Mouse (Mus musculus) liver, embryonic 16.5 days (tissue): ENCODE data around the gene Fbln2. TPM values are rescaled to one million over a fixed set of nuclear protein-coding genes. Genes with fewer than 3 reads are reported as not detected.

ENCODE experiments used
- ATAC-seq: fragments of 200-750 bp; cut with Nextera tagmentation; 2 replicates; pipeline ENCODE4 v1.8.0; 2017; ENCODE audit warnings: low read depth, mild to moderate bottlenecking, moderate number of reproducible peaks, moderate library complexity
- H3K27ac ChIP-seq: fragments of 300-500 bp; sonication (generic); 2 replicates; pipeline ENCODE4 v1.5.1; 2014; ENCODE audit warnings: mild to moderate bottlenecking, low read length
- H3K27me3 ChIP-seq: fragments of 300-500 bp; sonication (generic); 2 replicates; pipeline ENCODE4 v1.6.1; 2014; ENCODE audit warnings: low read depth, low read length, mixed read lengths; ENCODE audit not compliant: control insufficient read depth, insufficient read depth
- H3K36me3 ChIP-seq: fragments of 300-500 bp; sonication (generic); 2 replicates; pipeline ENCODE4 v1.6.1; 2014; ENCODE audit warnings: mild to moderate bottlenecking; ENCODE audit not compliant: control insufficient read depth, insufficient read depth
- H3K4me1 ChIP-seq: fragments of 300-500 bp; sonication (generic); 2 replicates; pipeline ENCODE4 v1.6.1; 2014; ENCODE audit warnings: low read depth, low read length, mixed read lengths; ENCODE audit not compliant: control insufficient read depth
- H3K4me2 ChIP-seq: fragments of 300-500 bp; sonication (generic); 2 replicates; pipeline ENCODE4 v1.6.1; 2014; ENCODE audit warnings: low read depth, low read length, mixed read lengths
- H3K4me3 ChIP-seq: fragments of 300-500 bp; sonication (generic); 2 replicates; pipeline ENCODE4 v1.5.1; 2014; ENCODE audit warnings: low read depth, mild to moderate bottlenecking, low read length
- H3K9ac ChIP-seq: fragments of 300-500 bp; sonication (generic); 2 replicates; pipeline ENCODE4 v1.6.1; 2014; ENCODE audit warnings: low read depth, low read length
- H3K9me3 ChIP-seq: fragments of 300-500 bp; sonication (generic); replicated peaks from 2 replicates; pipeline ENCODE4 v1.6.1; 2016; ENCODE audit warnings: low read length; ENCODE audit not compliant: control insufficient read depth
- WGBS: fragments of 180-500 bp; shearing (Covaris S2); extraction: QIAGEN DNeasy Blood & Tissue Kit; methylation state at CpG from one replicate; pipeline ENCODE4 v1.1.7; 2014; ENCODE audit not compliant: insufficient replicate concordance; 5-methylcytosine and 5-hydroxymethylcytosine counted together
- polyA plus RNA-seq: library from polyadenylated mRNA; unstranded; fragments of >200 nt; fragmentation: Nextera tagmentation; extraction: Ambion mirVana; gene quantifications from 2 replicates; pipeline ENCODE4 v1.2.1, GENCODE M21; 2015

The Fbln2 gene
- polyA plus RNA-seq, 1 experiment from 2014 or later = 8.0 TPM

GRCm38 (mm10) chr6:91218445-91218844 is 6.2 kb downstream of the Fbln2 start:
- Histone ChIP-seq H3K4me3 (no peak overlapping the region), H3K27ac (no peak overlapping the region), H3K36me3 (no peaks in the 10 kb centered on the region), H3K4me1 (no peaks in the 10 kb centered on the region), H3K9ac (no peak overlapping the region), H3K4me2 (no peak overlapping the region), H3K27me3 (peaks cover 4% of the 10 kb centered on the region; the same call in 1 of the 2 replicates), H3K9me3 (no peaks in the 10 kb centered on the region)
- no peak for ATAC-seq
- 47% methylated on average over 9 of the region's 9 CpGs for WGBS

- no peaks in the 10 kb centered on the region for H3K4me1 ChIP-seq
- 38% methylated on average over 3 of the region's 3 CpGs for WGBS
- no peak overlapping the region for H3K4me2 ChIP-seq
- no peak overlapping the region for H3K4me3 ChIP-seq
- no peak overlapping the region for H3K9ac ChIP-seq
- no peaks in the 10 kb centered on the region for H3K36me3 ChIP-seq
- H3K9me3 ChIP-seq = no peaks in the 10 kb centered on the region
- H3K27ac ChIP-seq = no peak overlapping the region
- no peaks in the 10 kb centered on the region; the same call in 1 of the 2 replicates for H3K27me3 ChIP-seq
- no peak for ATAC-seq
Observed at GRCm38 (mm10) chr6:91218871-91219270, 6.6 kb downstream of the Fbln2 start.

GRCm38 (mm10) chr6:91220062-91220461 is 7.8 kb downstream of the Fbln2 start:
- Histone ChIP-seq H3K36me3 (no peaks in the 10 kb centered on the region), H3K9ac (no peak overlapping the region), H3K27ac (no peak overlapping the region), H3K4me3 (no peak overlapping the region), H3K4me2 (no peak overlapping the region), H3K4me1 (no peaks in the 10 kb centered on the region), H3K9me3 (no peaks in the 10 kb centered on the region), H3K27me3 (no peaks in the 10 kb centered on the region)
- no peak for ATAC-seq

- no peak overlapping the region for H3K4me2 ChIP-seq
- no peaks in the 10 kb centered on the region for H3K36me3 ChIP-seq
- H3K4me1 ChIP-seq = no peaks in the 10 kb centered on the region
- no peaks in the 10 kb centered on the region for H3K27me3 ChIP-seq
- no peak overlapping the region for H3K27ac ChIP-seq
- no peak overlapping the region for H3K9ac ChIP-seq
- no peaks in the 10 kb centered on the region for H3K9me3 ChIP-seq
- no peak overlapping the region for H3K4me3 ChIP-seq
- WGBS = 0% methylated on average over 3 of the region's 3 CpGs
- no peak for ATAC-seq
Observed at GRCm38 (mm10) chr6:91221094-91221493, 8.8 kb downstream of the Fbln2 start.

- H3K4me1 ChIP-seq = no peaks in the 10 kb centered on the region
- no peaks in the 10 kb centered on the region for H3K27me3 ChIP-seq
- H3K9me3 ChIP-seq = no peaks in the 10 kb centered on the region
- ATAC-seq = no peak
- 57% methylated on average over 10 of the region's 10 CpGs for WGBS
- H3K27ac ChIP-seq = no peak overlapping the region
- H3K36me3 ChIP-seq = no peaks in the 10 kb centered on the region
- no peak overlapping the region for H3K4me3 ChIP-seq
- no peak overlapping the region for H3K4me2 ChIP-seq
- H3K9ac ChIP-seq = no peak overlapping the region
Observed at GRCm38 (mm10) chr6:91222694-91223346, 10.6 kb downstream of the Fbln2 start.

GRCm38 (mm10) chr6:91224939-91225338 is 12.7 kb downstream of the Fbln2 start:
- ATAC-seq = no peak
- 48% methylated on average over 6 of the region's 6 CpGs for WGBS

GRCm38 (mm10) chr6:91225346-91225745 is 13.1 kb downstream of the Fbln2 start:
- Histone ChIP-seq H3K9ac (no peak overlapping the region), H3K9me3 (no peaks in the 10 kb centered on the region), H3K36me3 (no peaks in the 10 kb centered on the region), H3K27me3 (no peaks in the 10 kb centered on the region), H3K4me3 (no peak overlapping the region), H3K4me1 (no peaks in the 10 kb centered on the region), H3K4me2 (no peak overlapping the region), H3K27ac (no peak overlapping the region)
- WGBS = 50% methylated on average over 4 of the region's 4 CpGs
- ATAC-seq = no peak

More at GRCm38 (mm10) chr6:91224939-91225338, 12.7 kb downstream of the Fbln2 start:
- Histone ChIP-seq H3K4me3 (no peak overlapping the region), H3K36me3 (no peaks in the 10 kb centered on the region), H3K4me2 (no peak overlapping the region), H3K4me1 (no peaks in the 10 kb centered on the region), H3K27me3 (no peaks in the 10 kb centered on the region), H3K9ac (no peak overlapping the region), H3K27ac (no peak overlapping the region), H3K9me3 (no peaks in the 10 kb centered on the region)

GRCm38 (mm10) chr6:91226058-91226457 is 13.8 kb downstream of the Fbln2 start:
- no peaks in the 10 kb centered on the region for H3K9me3 ChIP-seq
- H3K9ac ChIP-seq = no peak overlapping the region
- H3K27ac ChIP-seq = no peak overlapping the region
- ATAC-seq = no peak
- WGBS = 52% methylated on average over 1 of the region's 1 CpGs
- no peak overlapping the region for H3K4me3 ChIP-seq
- no peaks in the 10 kb centered on the region for H3K36me3 ChIP-seq
- no peak overlapping the region for H3K4me2 ChIP-seq
- no peaks in the 10 kb centered on the region for H3K4me1 ChIP-seq
- H3K27me3 ChIP-seq = no peaks in the 10 kb centered on the region

- no peak for ATAC-seq
- H3K36me3 ChIP-seq = no peaks in the 10 kb centered on the region
- H3K4me3 ChIP-seq = no peak overlapping the region
- H3K9ac ChIP-seq = no peak overlapping the region
- no peak overlapping the region for H3K4me2 ChIP-seq
- no peak overlapping the region for H3K27ac ChIP-seq
- no peaks in the 10 kb centered on the region for H3K27me3 ChIP-seq
- no peaks in the 10 kb centered on the region for H3K9me3 ChIP-seq
- H3K4me1 ChIP-seq = no peaks in the 10 kb centered on the region
- WGBS = 39% methylated on average over 4 of the region's 4 CpGs
Observed at GRCm38 (mm10) chr6:91228980-91229379, 16.7 kb downstream of the Fbln2 start.
